Mouse (Mus musculus) pancreas, adult 10 weeks (tissue): ENCODE data around the gene Pld5. TPM values are rescaled to one million over a fixed set of nuclear protein-coding genes. Genes with fewer than 3 reads are reported as not detected.

Experiments
- polyA plus RNA-seq: library from polyadenylated mRNA; stranded (reverse); fragments of 350-450 nt; fragmentation: Illumina TruSeq; extraction: RNeasy Lipid Tissue Mini Kit (QIAGEN cat#74804); gene quantifications from one replicate; pipeline ENCODE4 v1.2.3, GENCODE M21; 2015; ENCODE audit warnings: low read depth, low replicate concordance; ENCODE audit not compliant: insufficient read depth

Pld5 gene
- not detected for polyA plus RNA-seq

DNA sequence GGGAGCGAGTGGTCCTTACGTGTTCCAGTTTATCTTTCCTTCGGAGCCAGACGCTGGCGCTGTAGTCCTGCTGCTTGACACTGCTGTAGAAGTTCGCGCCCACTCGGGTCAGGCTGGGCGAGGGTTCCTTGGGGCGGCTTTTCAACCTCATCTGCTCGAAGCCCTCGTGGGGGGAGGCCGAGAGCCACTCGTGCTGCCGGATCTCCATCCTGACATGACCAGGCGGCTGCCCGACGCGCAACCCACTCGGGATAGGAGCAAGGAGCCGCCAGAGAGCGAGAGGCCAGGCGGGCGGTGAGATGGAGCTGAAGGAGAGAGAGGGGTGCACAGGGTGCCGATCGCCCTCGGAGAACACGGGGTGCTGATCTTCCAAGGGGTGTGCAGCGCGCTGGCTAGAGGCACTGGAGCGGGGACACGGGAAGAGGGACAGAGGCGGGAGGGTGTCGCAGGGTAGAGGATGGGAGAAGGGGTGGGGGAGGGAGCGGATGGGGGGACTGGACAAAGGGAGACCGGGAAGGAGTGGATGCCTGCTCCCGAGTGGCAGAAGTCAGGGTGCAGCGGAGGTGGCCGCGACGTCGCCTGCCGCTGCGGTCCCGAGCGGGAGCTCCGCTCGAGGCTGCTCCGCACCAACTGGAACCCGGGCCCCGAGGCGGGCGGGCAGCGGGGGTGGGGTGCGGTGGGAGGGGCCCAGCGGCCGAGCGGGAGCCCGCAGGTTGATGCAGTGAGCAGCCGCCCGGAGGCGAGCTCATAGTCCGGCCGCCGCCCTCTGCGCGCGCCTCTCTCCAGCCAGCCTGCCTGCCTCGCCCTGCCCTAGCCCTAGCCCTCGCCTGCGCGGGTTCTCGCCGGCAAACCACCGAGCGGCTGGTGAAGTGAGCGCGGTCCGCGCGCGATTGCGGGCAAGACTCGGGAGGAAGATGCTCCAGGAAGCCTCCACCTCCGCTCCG lies at the start of gene Pld5:
Pld5 (minus strand) TSS at position 646 of the 944 bp plus-strand sequence.

DNA sequence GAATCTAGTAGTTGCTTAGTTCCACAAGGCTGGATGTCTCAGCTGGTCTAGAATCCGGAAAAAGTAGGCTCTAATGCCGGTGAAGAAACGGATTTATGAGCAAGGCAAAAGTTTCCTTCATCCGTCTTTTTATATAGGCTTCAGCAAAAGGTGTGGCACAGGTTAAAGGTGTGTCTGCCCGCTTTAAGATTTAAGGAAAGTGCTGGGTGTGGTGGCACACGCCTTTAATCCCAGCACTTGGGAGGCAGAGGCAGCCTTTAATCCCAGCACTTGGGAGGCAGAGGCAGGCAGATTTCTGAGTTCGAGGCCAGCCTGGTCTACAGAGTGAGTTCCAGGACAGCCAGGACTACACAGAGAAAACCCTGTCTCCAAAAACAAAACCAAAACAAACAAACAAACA lies 296.1 kb downstream of the Pld5 start, which contains the start of gene Rbm8a2:
Rbm8a2 (minus strand) TSS at position 101 of the 400 bp plus-strand sequence.

DNA sequence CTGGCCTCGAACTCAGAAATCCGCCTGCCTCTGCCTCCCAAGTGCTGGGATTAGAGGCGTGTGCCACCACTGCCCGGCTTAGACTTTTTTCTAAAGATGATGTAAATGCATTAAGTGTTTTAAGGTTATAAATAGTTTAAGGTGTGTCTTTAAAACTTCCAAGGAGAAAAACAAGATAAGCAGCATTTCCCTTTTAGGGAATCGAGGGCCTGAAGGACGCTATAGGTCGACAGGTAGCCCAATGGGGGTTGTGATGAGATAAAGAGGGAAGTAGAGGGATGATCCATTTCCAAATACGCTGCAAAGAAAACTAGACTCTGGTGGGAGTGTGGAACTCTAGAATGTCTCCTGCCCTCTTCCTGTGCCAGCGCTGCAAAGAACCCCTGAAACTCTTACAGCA lies 355.1 kb downstream of the Pld5 start, which contains the start of gene Gm38100:
Gm38100 (plus strand) TSS at position 301 of the 400 bp plus-strand sequence.

